Mouse (Mus musculus): ENCODE measurements around the gene Adam15. TPM values are rescaled to one million over a fixed set of nuclear protein-coding genes. Genes with fewer than 3 reads are reported as not detected.

Gene Adam15
- total RNA-seq, 1 experiment = 56.3 TPM

DNA sequence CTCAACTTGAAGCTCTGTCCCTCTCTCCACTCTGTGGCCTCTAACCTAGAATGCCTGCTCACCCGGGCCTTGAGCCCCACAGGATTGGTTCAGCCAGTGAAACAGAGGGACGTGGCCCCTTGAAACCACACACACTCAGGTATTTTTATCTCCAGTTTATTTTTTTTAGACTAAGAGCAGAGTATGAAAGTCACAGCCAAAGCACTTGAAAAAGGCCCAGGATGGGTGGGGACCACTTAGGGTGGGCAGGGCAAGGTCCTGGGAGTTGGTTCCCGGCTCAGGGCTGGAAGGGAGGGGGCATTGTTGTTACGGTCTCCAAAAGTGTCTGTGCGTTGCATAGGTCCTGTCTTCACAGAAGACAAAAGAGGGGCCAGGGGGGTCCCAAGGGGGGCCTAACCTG is 35.5 kb downstream of the Adam15 start:
- Histone ChIP-seq H3K9ac (ENCODE audit: insufficient read depth, low read depth, low read length, poor library complexity, severe bottlenecking) (no peak overlapping the region), H3K27ac (ENCODE audit: insufficient read depth, low read depth, low read length, poor library complexity, severe bottlenecking) (no peak overlapping the region), H3K9me3 (ENCODE audit: control insufficient read depth, insufficient read depth, low read depth, low read length) (no peaks in the 10 kb centered on the region), H3K4me1 (ENCODE audit: control insufficient read depth in 2 of 2, insufficient read depth in 2 of 2, low read length in 2 of 2, poor library complexity in 1 of 2) (peaks cover 0 to 22% of the 10 kb centered on the region in 2 experiments; a peak in 2 of 4 replicates), H3K4me3 (ENCODE audit: insufficient read depth in 1 of 2, low read depth in 1 of 2, low read length in 2 of 2, poor library complexity in 1 of 2, severe bottlenecking in 1 of 2) (0 out of 4 replicates have a peak overlapping the region, but pooled peaks of 1 of the 2 experiments have one; percentile 4), H3K36me3 (ENCODE audit: control insufficient read depth, insufficient read depth, low read length, poor library complexity, severe bottlenecking) (no peaks in the 10 kb centered on the region)
- no peak for DNase-seq (ENCODE audit: low read depth, low spot score)
- TF ChIP-seq CHD2 (IDR thresholded peaks at IDR 0.05; ENCODE audit: low read depth, low read length) (no peak), ZNF384 (IDR thresholded peaks at IDR 0.05; ENCODE audit: low read depth, low read length) (no peak), HCFC1 (IDR thresholded peaks at IDR 0.05; ENCODE audit: borderline replicate concordance, insufficient read depth, low read length) (no peak), MAFK (IDR thresholded peaks at IDR 0.05; ENCODE audit: insufficient read depth, low read depth, low read length) (no peak), ZC3H11A (IDR thresholded peaks at IDR 0.05; ENCODE audit: borderline replicate concordance, low read depth, low read length) (no peak)
- in situ Hi-C loops (cut with MboI; ENCODE audit: low sequenced_read_pairs in 2 of 2, unreplicated experiment in 2 of 2) = no loop called here

- Histone ChIP-seq H3K36me3 (ENCODE audit: control insufficient read depth, insufficient read depth, low read length, poor library complexity, severe bottlenecking) (no peaks in the 10 kb centered on the region), H3K4me3 (ENCODE audit: insufficient read depth in 1 of 2, low read depth in 1 of 2, low read length in 2 of 2, poor library complexity in 1 of 2, severe bottlenecking in 1 of 2) (no peak overlapping the region), H3K9ac (ENCODE audit: insufficient read depth, low read depth, low read length, poor library complexity, severe bottlenecking) (peak overlapping the region; percentile 27; the same call in 1 of the 2 replicates), H3K4me1 (ENCODE audit: control insufficient read depth in 2 of 2, insufficient read depth in 2 of 2, low read length in 2 of 2, poor library complexity in 1 of 2) (peaks cover 2 to 11% of the 10 kb centered on the region in 2 experiments; a peak in 2 of 4 replicates), H3K9me3 (ENCODE audit: control insufficient read depth, insufficient read depth, low read depth, low read length) (no peaks in the 10 kb centered on the region), H3K27ac (ENCODE audit: insufficient read depth, low read depth, low read length, poor library complexity, severe bottlenecking) (no peak overlapping the region)
- in situ Hi-C loops (cut with MboI; ENCODE audit: low sequenced_read_pairs in 2 of 2, unreplicated experiment in 2 of 2) = no loop called here
- TF ChIP-seq ZNF384 (IDR thresholded peaks at IDR 0.05; ENCODE audit: low read depth, low read length) (peak; percentile 77), CHD2 (IDR thresholded peaks at IDR 0.05; ENCODE audit: low read depth, low read length) (no peak), ZC3H11A (IDR thresholded peaks at IDR 0.05; ENCODE audit: borderline replicate concordance, low read depth, low read length) (peak; percentile 33; the same call in 1 of the 2 replicates), MAFK (IDR thresholded peaks at IDR 0.05; ENCODE audit: insufficient read depth, low read depth, low read length) (no peak)
- peak; percentile 86 for DNase-seq (ENCODE audit: low read depth, low spot score)
Measured at GRCm38 (mm10) chr3:89308089-89308488, 41.7 kb downstream of the Adam15 start.

DNA sequence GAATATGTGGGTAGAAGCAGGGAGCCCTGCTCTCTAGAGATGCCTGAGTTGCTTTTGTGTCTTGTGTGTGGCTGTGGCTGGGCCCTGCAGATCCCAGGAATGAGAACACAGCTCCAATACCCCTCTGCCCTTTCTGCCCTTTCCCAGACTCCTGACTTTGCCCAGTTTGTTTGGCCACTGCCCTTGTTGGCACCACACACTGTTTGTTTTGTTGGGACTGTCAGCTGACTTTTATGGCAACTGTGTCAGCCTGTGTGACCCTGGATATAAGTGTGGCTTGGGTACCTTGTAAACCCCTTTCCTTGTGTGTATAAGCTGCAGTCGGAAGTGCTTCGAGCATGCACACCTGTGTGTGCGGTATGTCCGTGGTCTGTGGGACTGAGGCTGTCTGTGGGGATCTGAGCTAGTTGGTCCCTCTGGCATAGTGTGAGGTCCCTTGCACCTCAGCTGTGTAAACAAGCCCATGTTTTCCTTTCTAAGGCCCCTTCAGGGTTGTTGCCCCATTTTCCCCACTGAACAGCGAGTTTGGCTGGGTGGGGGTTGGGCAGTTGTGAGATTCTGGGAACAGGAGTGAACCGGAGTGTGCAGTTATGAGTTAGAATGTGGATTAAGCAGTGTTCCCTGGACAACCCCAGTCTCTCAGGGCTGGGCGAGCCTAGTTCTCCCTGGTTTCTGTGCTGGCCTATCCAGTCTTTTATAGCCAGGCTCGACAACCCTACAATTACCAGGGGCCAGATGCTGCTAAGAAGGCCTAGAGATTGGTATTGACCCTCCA is 44.1 kb downstream of the Adam15 start:
- H3K4me1 ChIP-seq (ENCODE audit: control insufficient read depth in 2 of 2, insufficient read depth in 2 of 2, low read length in 2 of 2, poor library complexity in 1 of 2) = peaks cover 2 to 11% of the 10 kb centered on the region in 2 experiments; a peak in 2 of 4 replicates

DNA sequence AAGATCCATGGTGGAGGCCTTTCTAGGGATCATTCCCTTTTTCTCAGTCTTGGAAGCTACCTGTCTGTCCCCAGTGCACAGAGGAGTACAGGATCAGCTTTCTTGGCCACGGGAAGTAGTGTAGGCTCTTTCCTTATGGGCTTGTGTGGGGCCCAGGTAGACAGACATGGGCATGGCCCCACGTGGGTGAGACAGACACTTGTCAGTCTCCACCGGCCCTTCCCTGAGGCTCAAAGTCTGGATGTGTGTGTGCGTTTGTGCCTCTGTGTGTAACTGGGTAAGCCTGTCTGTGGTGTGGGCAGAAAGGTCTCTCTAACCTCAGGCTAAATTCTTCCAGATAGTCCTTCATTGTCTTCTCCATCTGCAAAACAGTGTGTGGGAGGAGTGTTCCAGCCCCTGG is 44.7 kb downstream of the Adam15 start:
- DNase-seq (ENCODE audit: low read depth, low spot score) = no peak
- peaks cover 2 to 11% of the 10 kb centered on the region in 2 experiments; a peak in 2 of 4 replicates for H3K4me1 ChIP-seq (ENCODE audit: control insufficient read depth in 2 of 2, insufficient read depth in 2 of 2, low read length in 2 of 2, poor library complexity in 1 of 2)
- in situ Hi-C loops (cut with MboI; ENCODE audit: low sequenced_read_pairs in 2 of 2, unreplicated experiment in 2 of 2) = no loop called here
- no peak overlapping the region for H3K9ac ChIP-seq (ENCODE audit: insufficient read depth, low read depth, low read length, poor library complexity, severe bottlenecking)
- no peaks in the 10 kb centered on the region for H3K9me3 ChIP-seq (ENCODE audit: control insufficient read depth, insufficient read depth, low read depth, low read length)
- no peaks in the 10 kb centered on the region for H3K36me3 ChIP-seq (ENCODE audit: control insufficient read depth, insufficient read depth, low read length, poor library complexity, severe bottlenecking)
- TF ChIP-seq ZNF384 (IDR thresholded peaks at IDR 0.05; ENCODE audit: low read depth, low read length) (no peak), HCFC1 (IDR thresholded peaks at IDR 0.05; ENCODE audit: borderline replicate concordance, insufficient read depth, low read length) (no peak), ZC3H11A (IDR thresholded peaks at IDR 0.05; ENCODE audit: borderline replicate concordance, low read depth, low read length) (no peak), MAFK (IDR thresholded peaks at IDR 0.05; ENCODE audit: insufficient read depth, low read depth, low read length) (no peak), CHD2 (IDR thresholded peaks at IDR 0.05; ENCODE audit: low read depth, low read length) (no peak)
- no peak overlapping the region for H3K4me3 ChIP-seq (ENCODE audit: insufficient read depth in 1 of 2, low read depth in 1 of 2, low read length in 2 of 2, poor library complexity in 1 of 2, severe bottlenecking in 1 of 2)
- no peak overlapping the region for H3K27ac ChIP-seq (ENCODE audit: insufficient read depth, low read depth, low read length, poor library complexity, severe bottlenecking)

More for the DNA sequence above, 44.1 kb downstream of the Adam15 start:
- Histone ChIP-seq H3K36me3 (ENCODE audit: control insufficient read depth, insufficient read depth, low read length, poor library complexity, severe bottlenecking) (no peaks in the 10 kb centered on the region), H3K27ac (ENCODE audit: insufficient read depth, low read depth, low read length, poor library complexity, severe bottlenecking) (no peak overlapping the region), H3K9ac (ENCODE audit: insufficient read depth, low read depth, low read length, poor library complexity, severe bottlenecking) (no peak overlapping the region), H3K4me3 (ENCODE audit: insufficient read depth in 1 of 2, low read depth in 1 of 2, low read length in 2 of 2, poor library complexity in 1 of 2, severe bottlenecking in 1 of 2) (no peak overlapping the region), H3K9me3 (ENCODE audit: control insufficient read depth, insufficient read depth, low read depth, low read length) (no peaks in the 10 kb centered on the region)
- in situ Hi-C loops (cut with MboI; ENCODE audit: low sequenced_read_pairs in 2 of 2, unreplicated experiment in 2 of 2) = no loop called here
- no peak for TF ChIP-seq ZC3H11A (IDR thresholded peaks at IDR 0.05; ENCODE audit: borderline replicate concordance, low read depth, low read length)
- TF ChIP-seq ZNF384 (IDR thresholded peaks at IDR 0.05; ENCODE audit: low read depth, low read length) = no peak
- no peak for TF ChIP-seq HCFC1 (IDR thresholded peaks at IDR 0.05; ENCODE audit: borderline replicate concordance, insufficient read depth, low read length)
- no peak for TF ChIP-seq CHD2 (IDR thresholded peaks at IDR 0.05; ENCODE audit: low read depth, low read length)
- no peak for TF ChIP-seq MAFK (IDR thresholded peaks at IDR 0.05; ENCODE audit: insufficient read depth, low read depth, low read length)
- no peak for DNase-seq (ENCODE audit: low read depth, low spot score)

Data from ES-E14 (cell line).